Mouse (Mus musculus) hindlimb bud, embryonic 11.5 days (tissue): ENCODE measurements around the gene Psmd9.

Source experiments
- DNase-seq: peaks from one replicate; pipeline ENCODE4 v3.0.0-alpha.2; 2012; ENCODE audit warnings: low read depth, low spot score; ENCODE audit errors: extremely low spot score

The Psmd9 gene

GRCm38 (mm10) chr5:123294653-123295052 is 125.4 kb downstream of the Psmd9 start:
- DNase-seq = no peak

- DNase-seq = no peak
Observed at GRCm38 (mm10) chr5:123296224-123296806, 127.1 kb downstream of the Psmd9 start.

GRCm38 (mm10) chr5:123296972-123297754 is 128.0 kb downstream of the Psmd9 start:
- no peak for DNase-seq

DNA sequence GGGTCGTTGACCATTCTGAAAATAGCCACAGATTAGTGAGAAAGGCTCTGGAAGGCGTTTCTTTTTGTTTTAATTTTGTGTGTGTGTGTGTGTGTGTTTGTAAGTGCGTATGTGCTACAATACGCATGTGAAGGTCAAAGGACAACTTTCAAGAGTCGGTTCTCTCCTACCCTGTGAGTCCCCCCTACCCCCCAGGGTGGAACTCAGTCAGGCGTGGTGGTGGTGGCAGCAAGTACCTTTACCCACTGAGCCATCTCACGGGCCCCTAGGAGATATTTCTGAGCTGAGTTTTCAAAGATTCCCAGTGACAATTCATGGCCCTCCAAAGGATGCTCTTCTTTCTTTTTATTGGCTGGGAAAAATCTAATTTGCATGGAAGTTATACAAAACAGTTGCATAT is 128.6 kb downstream of the Psmd9 start:
- DNase-seq = no peak

DNA sequence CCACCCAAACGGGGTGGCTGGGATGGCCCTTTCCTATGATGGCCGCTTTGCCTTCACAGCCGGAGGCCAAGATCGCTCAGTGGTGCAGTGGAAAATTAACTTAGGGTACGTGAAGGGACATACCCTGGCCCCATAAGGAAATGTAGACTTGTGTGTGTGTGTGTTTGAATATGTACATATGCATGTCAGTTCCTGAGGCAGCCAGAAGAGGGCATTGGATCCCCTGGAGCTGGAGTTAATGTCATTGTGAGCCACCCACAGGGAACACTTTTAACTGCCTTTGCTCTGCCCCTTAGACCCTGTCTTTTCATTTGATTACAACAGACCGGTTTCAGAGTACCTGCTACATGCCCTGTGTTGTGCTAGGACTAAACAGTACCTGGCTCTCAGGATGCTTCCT is 129.3 kb downstream of the Psmd9 start:
- no peak for DNase-seq
